Mouse (Mus musculus) ES-E14 (cell line): ENCODE data around the gene Actr2. TPM values are rescaled to one million over a fixed set of nuclear protein-coding genes. Genes with fewer than 3 reads are reported as not detected.

ENCODE experiments used
- DNase-seq: peaks from one replicate; pipeline ENCODE4 v3.0.0-alpha.2; 2013; ENCODE audit warnings: low read depth, low spot score
- H3K27ac ChIP-seq: 2 replicates; pipeline ENCODE4 v1.5.1; 2012; ENCODE audit warnings: low read depth, mild to moderate bottlenecking, low read length, moderate library complexity, mixed read lengths; ENCODE audit not compliant: poor library complexity, insufficient read depth, severe bottlenecking
- H3K36me3 ChIP-seq: 2 replicates; pipeline ENCODE4 v1.6.1; 2012; ENCODE audit warnings: mild to moderate bottlenecking, low read length, moderate library complexity, mixed read lengths; ENCODE audit not compliant: control insufficient read depth, poor library complexity, insufficient read depth, severe bottlenecking
- H3K4me1 ChIP-seq, 2 experiments: fragments of 150-350 bp in 1 of 2; sonication (generic) in 1 of 2; 2 replicates each; pipeline ENCODE4 v1.6.1; 2012; ENCODE audit warnings: low read length in 2 of 2, mild to moderate bottlenecking in 1 of 2, mixed read lengths in 1 of 2; ENCODE audit not compliant: control insufficient read depth in 2 of 2, insufficient read depth in 2 of 2, poor library complexity in 1 of 2
- H3K4me3 ChIP-seq, 2 experiments: fragments of 150-350 bp in 1 of 2; sonication (generic) in 1 of 2; 2 replicates each; pipeline ENCODE4 v1.5.1; 2012; ENCODE audit warnings: low read length in 2 of 2, low read depth in 1 of 2, mild to moderate bottlenecking in 1 of 2, mixed read lengths in 1 of 2; ENCODE audit not compliant: insufficient read depth in 1 of 2, poor library complexity in 1 of 2, severe bottlenecking in 1 of 2
- H3K9ac ChIP-seq: 2 replicates; pipeline ENCODE4 v1.6.1; 2012; ENCODE audit warnings: low read depth, mild to moderate bottlenecking, low read length, mixed read lengths; ENCODE audit not compliant: poor library complexity, insufficient read depth, severe bottlenecking
- H3K9me3 ChIP-seq: fragments of 150-350 bp; sonication (generic); 2 replicates; pipeline ENCODE4 v1.6.1; 2012; ENCODE audit warnings: low read depth, mild to moderate bottlenecking, low read length; ENCODE audit not compliant: control insufficient read depth, insufficient read depth
- CHD2 ChIP-seq: IDR thresholded peaks from 2 replicates; pipeline ENCODE4 v1.6.1; 2014; ENCODE audit warnings: mild to moderate bottlenecking, low read depth, low read length, inconsistent platforms
- HCFC1 ChIP-seq: IDR thresholded peaks from 2 replicates; pipeline ENCODE4 v1.6.1; 2012; ENCODE audit warnings: low read length, inconsistent platforms, borderline replicate concordance; ENCODE audit not compliant: insufficient read depth
- MAFK ChIP-seq: IDR thresholded peaks from 2 replicates; pipeline ENCODE4 v1.6.1; 2014; ENCODE audit warnings: mild to moderate bottlenecking, low read depth, low read length, inconsistent platforms; ENCODE audit not compliant: insufficient read depth
- ZC3H11A ChIP-seq: IDR thresholded peaks from 2 replicates; pipeline ENCODE4 v1.6.1; 2012; ENCODE audit warnings: low read depth, mild to moderate bottlenecking, inconsistent platforms, low read length, borderline replicate concordance
- ZNF384 ChIP-seq: IDR thresholded peaks from 2 replicates; pipeline ENCODE4 v1.6.1; 2012; ENCODE audit warnings: low read depth, low read length, inconsistent platforms
- in situ Hi-C, 2 experiments: fragments of 600-800 bp; cut with MboI; formaldehyde crosslinking; loops; one replicate each; pipeline ENCODE4 v1.15.1; 2025; ENCODE audit warnings: low sequenced_read_pairs in 2 of 2, inconsistent platforms in 1 of 2; ENCODE audit not compliant: unreplicated experiment in 2 of 2
- total RNA-seq: library from RNA; depleted of rRNA; stranded (reverse); fragments of 300-350 nt; gene quantifications from 2 replicates; pipeline ENCODE4 v1.2.3, GENCODE M21; 2012

Actr2 gene
- total RNA-seq, 1 experiment: 107 TPM

DNA sequence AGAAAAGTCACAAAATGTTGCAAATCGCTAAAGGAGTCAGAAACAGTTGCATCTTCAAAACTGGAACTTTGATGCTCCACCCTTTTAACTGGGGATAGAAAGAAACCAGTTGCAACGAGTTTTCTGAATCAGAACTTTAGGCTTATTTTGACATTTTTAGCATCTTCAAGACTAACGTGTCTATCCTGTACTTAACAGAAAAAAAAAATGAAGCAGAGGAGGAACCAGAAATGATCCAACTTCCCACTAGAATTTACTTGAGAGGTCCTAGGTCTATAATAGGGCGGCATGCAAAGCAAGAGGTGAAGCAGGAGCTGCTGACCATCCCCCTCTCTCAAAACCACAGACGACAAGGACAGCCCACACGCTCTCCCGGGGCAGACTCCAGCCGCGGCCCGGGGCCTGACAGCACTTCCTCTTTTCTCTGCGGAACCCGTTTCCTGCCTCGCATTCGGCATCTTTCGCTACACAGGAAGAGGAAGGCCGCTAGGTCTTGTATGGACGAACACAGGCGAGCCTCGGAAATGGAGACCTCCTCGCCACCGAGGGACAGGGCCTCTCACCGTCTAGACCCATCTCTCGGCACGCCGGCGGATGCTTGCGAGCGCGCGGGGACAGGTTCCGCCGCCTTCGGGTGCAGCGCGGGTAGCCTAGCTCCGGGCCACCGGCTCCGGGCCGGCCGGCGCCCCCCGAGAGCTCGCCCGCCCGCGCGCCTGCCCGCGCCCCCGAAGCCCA lies 540 bp downstream of the Actr2 start:
- TF ChIP-seq CHD2 (no peak), ZNF384 (no peak), ZC3H11A (no peak), HCFC1 (0 out of 2 replicates have a peak, but pooled peaks have one; percentile 32), MAFK (no peak)
- peaks cover 4% of the 10 kb centered on the region; the same call in 1 of the 2 replicates for H3K36me3 ChIP-seq
- DNase-seq: peak; percentile 69
- no peaks in the 10 kb centered on the region for H3K9me3 ChIP-seq
- peak overlapping the region; percentile 90 for H3K27ac ChIP-seq
- H3K9ac ChIP-seq: peak overlapping the region; percentile 92
- peak overlapping the region; percentile 94 to 95 for H3K4me3 ChIP-seq
- H3K4me1 ChIP-seq: peaks cover 4 to 9% of the 10 kb centered on the region in 2 experiments; a peak in 3 of 4 replicates
- in situ Hi-C loops: no loop called here

DNA sequence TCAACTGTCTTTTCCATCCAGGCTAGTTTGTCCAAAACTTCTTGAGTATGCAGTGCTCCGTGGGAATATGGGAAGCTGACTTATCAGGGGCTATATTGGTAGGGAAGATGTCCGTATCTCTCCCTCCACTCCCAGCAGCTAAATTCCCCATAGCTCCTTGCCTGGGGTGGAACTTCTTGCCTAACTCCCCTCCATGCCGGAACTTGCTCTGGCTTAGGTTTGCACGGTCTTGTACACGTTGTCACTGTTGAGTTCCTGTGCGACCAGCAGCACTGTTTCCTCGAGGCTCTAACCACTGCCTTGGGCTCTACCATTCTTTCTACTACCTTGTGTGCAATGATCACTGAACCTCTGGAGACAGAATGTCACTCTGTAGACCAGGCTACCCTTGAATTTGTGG lies 4.6 kb downstream of the Actr2 start:
- peaks cover 2 to 7% of the 10 kb centered on the region in 2 experiments; a peak in 2 of 4 replicates for H3K4me1 ChIP-seq
- no peak overlapping the region for H3K4me3 ChIP-seq
- peak overlapping the region; percentile 42; the same call in 1 of the 2 replicates for H3K9ac ChIP-seq
- H3K9me3 ChIP-seq: no peaks in the 10 kb centered on the region
- TF ChIP-seq ZNF384 (no peak), CHD2 (no peak), MAFK (no peak), ZC3H11A (no peak), HCFC1 (no peak)
- no peak for DNase-seq
- H3K36me3 ChIP-seq: peaks cover 4% of the 10 kb centered on the region; the same call in 1 of the 2 replicates
- in situ Hi-C loops: no loop called here
- H3K27ac ChIP-seq: no peak overlapping the region

DNA sequence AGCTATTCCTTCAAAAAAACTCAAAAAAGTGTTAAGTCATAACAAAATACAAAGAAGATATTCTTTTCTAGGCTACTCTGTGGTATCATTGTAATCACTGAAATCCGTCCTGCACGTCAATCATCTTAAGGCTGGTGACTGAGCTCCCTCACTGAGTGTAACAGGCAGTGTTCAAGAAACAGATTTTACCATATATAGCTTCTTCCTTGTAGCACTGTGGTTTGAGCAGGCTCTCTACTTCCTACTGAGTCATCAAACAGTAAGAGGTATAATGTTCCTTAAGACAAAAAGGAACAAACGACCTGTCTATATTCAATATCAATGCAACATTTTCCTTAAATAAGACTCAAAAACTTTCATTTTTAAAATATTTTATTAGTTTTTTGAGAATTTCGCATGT lies 5.0 kb downstream of the Actr2 start:
- H3K36me3 ChIP-seq: peaks cover 4% of the 10 kb centered on the region; the same call in 1 of the 2 replicates
- H3K9me3 ChIP-seq: no peaks in the 10 kb centered on the region
- H3K27ac ChIP-seq: no peak overlapping the region
- H3K4me1 ChIP-seq: peaks cover 2 to 7% of the 10 kb centered on the region in 2 experiments; a peak in 2 of 4 replicates
- H3K4me3 ChIP-seq: no peak overlapping the region
- TF ChIP-seq CHD2 (no peak), ZC3H11A (no peak), ZNF384 (no peak), HCFC1 (no peak), MAFK (no peak)
- no peak overlapping the region for H3K9ac ChIP-seq
- DNase-seq: no peak
- in situ Hi-C loops: no loop called here

DNA sequence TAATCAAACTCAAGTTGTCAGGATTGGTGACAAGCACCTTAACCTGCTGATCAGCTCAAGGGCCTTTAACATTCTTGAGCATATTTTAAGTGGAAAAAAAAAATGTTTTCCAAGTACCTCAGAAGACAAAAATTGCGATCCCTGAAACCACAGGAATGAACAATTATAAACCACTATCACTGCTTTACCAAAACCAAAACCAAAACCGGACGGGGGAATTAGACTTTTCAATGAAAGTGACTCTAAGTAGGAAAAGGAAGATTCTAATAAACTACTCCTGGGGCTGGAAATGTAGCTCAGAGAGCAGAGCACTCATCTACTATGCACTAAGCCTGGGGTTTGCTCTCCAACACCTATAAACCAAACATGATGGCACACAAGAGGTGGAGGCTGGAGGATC lies 5.8 kb downstream of the Actr2 start:
- no peak for TF ChIP-seq ZNF384
- TF ChIP-seq CHD2: no peak
- no peak overlapping the region for H3K4me3 ChIP-seq
- H3K4me1 ChIP-seq: peaks cover 2 to 7% of the 10 kb centered on the region in 2 experiments; a peak in 2 of 4 replicates
- in situ Hi-C loops: no loop called here
- no peak for DNase-seq
- H3K36me3 ChIP-seq: peaks cover 4% of the 10 kb centered on the region; the same call in 1 of the 2 replicates
- no peak overlapping the region for H3K9ac ChIP-seq
- no peaks in the 10 kb centered on the region for H3K9me3 ChIP-seq
- H3K27ac ChIP-seq: no peak overlapping the region
